Mouse (Mus musculus) lung, embryonic 16.5 days (tissue): ENCODE measurements at regions not wholly inside any gene's neighbourhood (a gene's known extent, or its start where the extent isn't known, plus 50 kb on each side); places are given as distances from the start of the nearest gene placed in this dataset.

Source experiments
- ATAC-seq: fragments of 200-750 bp; cut with Nextera tagmentation; 2 replicates; pipeline ENCODE4 v1.8.0; 2017; ENCODE audit warnings: low read depth, mild to moderate bottlenecking, moderate library complexity
- H3K27ac ChIP-seq: fragments of 300-500 bp; sonication (generic); 2 replicates; pipeline ENCODE4 v1.5.1; 2014; ENCODE audit warnings: mild to moderate bottlenecking, control low read depth, low read length
- H3K27me3 ChIP-seq: fragments of 300-500 bp; sonication (generic); 2 replicates; pipeline ENCODE4 v1.6.1; 2014; ENCODE audit warnings: low read depth, low read length, mixed read lengths; ENCODE audit not compliant: control insufficient read depth, insufficient read depth
- H3K36me3 ChIP-seq: fragments of 300-500 bp; sonication (generic); 2 replicates; pipeline ENCODE4 v1.6.1; 2014; ENCODE audit warnings: low read length; ENCODE audit not compliant: control insufficient read depth, insufficient read depth
- H3K4me1 ChIP-seq: fragments of 300-500 bp; sonication (generic); replicated peaks from 2 replicates; pipeline ENCODE4 v1.6.1; 2014; ENCODE audit warnings: low read length, mixed read lengths; ENCODE audit not compliant: control insufficient read depth, insufficient read depth
- H3K4me2 ChIP-seq: fragments of 300-500 bp; sonication (generic); 2 replicates; pipeline ENCODE4 v1.6.1; 2014; ENCODE audit warnings: low read depth, low read length, control low read depth
- H3K4me3 ChIP-seq: fragments of 300-500 bp; sonication (generic); 2 replicates; pipeline ENCODE4 v1.5.1; 2014; ENCODE audit warnings: mild to moderate bottlenecking, low read length, control low read depth
- H3K9ac ChIP-seq: fragments of 300-500 bp; sonication (generic); 2 replicates; pipeline ENCODE4 v1.6.1; 2014; ENCODE audit warnings: low read length, control low read depth
- H3K9me3 ChIP-seq: fragments of 300-500 bp; sonication (generic); 2 replicates; pipeline ENCODE4 v1.6.1; 2016; ENCODE audit warnings: low read length; ENCODE audit not compliant: control insufficient read depth
- WGBS: fragments of 180-500 bp; shearing (Covaris S2); extraction: QIAGEN DNeasy Blood & Tissue Kit; methylation state at CpG from one replicate; pipeline ENCODE4 v1.1.7; 2014; 5-methylcytosine and 5-hydroxymethylcytosine counted together

DNA sequence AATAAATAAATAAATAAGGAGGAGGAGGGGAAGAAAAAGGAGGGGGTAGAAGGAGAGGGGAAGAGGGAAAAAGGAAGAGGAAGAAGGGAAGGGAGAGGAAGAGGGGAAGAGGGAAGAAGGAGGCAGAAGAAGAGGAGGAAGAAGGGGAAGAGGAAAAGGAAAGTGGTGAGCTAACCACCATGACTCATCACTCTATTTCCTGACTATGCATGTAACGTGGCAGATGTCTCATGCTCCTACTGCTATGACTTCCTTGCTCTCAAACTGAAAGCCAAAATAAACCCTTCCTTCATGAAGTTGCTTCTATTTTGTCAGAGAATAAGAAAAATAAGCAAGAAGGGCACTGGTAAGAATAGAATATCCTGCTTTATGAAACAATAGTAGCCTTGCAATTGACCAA is 242.1 kb upstream of the Rack1 start:
- Histone ChIP-seq H3K4me1 (no peaks in the 10 kb centered on the region), H3K9ac (no peak overlapping the region), H3K9me3 (no peaks in the 10 kb centered on the region), H3K27ac (no peak overlapping the region), H3K4me3 (no peak overlapping the region), H3K27me3 (no peaks in the 10 kb centered on the region), H3K4me2 (no peak overlapping the region), H3K36me3 (no peaks in the 10 kb centered on the region)
- 48% methylated on average over 1 of the region's 1 CpGs for WGBS
- no peak for ATAC-seq

DNA sequence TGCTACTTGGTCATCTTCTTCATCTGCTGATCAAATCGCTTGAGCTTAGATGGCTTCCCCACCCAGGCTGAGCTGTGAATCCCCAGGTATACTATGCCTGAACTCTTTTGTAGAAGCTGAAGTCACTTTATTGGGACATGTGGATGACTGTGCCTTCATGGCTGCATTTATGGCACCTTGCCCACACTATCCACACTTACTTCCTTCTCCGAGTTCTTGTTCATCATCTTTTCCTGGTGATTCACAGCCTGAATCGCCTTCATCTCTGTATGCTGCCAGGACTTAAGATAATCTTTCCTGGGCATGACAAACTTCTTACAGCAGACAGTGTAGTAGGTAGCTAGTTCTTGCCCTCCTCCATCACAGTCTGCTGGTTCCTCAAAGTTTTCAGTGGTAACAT is 248.1 kb upstream of the Rack1 start:
- Histone ChIP-seq H3K9me3 (no peaks in the 10 kb centered on the region), H3K4me2 (no peak overlapping the region), H3K27me3 (no peaks in the 10 kb centered on the region), H3K27ac (no peak overlapping the region), H3K36me3 (no peaks in the 10 kb centered on the region), H3K4me1 (no peaks in the 10 kb centered on the region), H3K9ac (no peak overlapping the region), H3K4me3 (no peak overlapping the region)
- WGBS, result 82% methylated on average over 3 of the region's 3 CpGs
- no peak for ATAC-seq

DNA sequence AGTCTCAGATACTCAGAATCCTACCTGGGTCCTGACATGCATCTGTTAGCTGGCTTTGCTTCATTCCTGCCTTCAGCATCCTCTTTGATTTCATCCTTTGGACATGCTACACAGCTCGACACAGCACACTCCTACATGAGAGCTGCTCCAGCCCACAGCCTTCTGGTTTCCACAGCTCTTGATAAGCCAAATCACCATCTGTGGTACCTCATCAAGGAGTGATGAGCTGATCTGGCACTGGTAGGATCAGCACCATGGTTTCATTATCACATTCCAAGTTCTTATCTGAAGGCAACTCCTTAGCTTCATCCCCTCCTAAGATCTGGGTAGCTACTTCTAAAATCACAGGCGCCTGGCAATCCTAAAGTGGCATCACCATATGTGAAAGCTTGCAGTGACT is 248.9 kb upstream of the Rack1 start:
- Histone ChIP-seq H3K4me1 (no peaks in the 10 kb centered on the region), H3K4me3 (no peak overlapping the region), H3K4me2 (no peak overlapping the region), H3K27me3 (no peaks in the 10 kb centered on the region), H3K27ac (no peak overlapping the region), H3K9ac (no peak overlapping the region), H3K9me3 (no peaks in the 10 kb centered on the region), H3K36me3 (no peaks in the 10 kb centered on the region)
- ATAC-seq, result no peak
- WGBS, result 81% methylated on average over 2 of the region's 2 CpGs

DNA sequence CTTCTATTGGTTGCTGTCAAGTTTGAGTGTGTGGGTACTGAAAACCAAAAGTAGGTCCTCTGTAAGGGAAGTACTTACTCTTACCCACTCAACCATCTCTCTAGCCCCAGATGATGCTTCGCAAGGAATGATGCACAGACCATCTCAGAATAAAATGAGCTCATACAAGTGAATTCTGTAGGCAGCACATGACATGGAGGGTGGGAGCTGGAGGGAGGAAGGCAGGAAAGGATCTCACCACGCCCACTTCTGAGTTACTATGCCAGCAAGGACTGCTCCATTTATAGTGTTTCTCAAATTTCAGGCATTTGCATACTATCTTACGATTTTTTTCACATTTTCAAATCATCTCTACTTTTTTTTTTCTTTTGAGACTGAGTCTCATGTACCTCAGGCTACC is 273.8 kb upstream of the Rack1 start:
- no peaks in the 10 kb centered on the region for H3K4me1 ChIP-seq
- WGBS, result 70% methylated on average over 3 of the region's 3 CpGs
- no peaks in the 10 kb centered on the region for H3K36me3 ChIP-seq
- no peak overlapping the region for H3K4me3 ChIP-seq
- H3K27me3 ChIP-seq, result no peaks in the 10 kb centered on the region
- no peak overlapping the region for H3K27ac ChIP-seq
- H3K9ac ChIP-seq, result no peak overlapping the region
- H3K4me2 ChIP-seq, result no peak overlapping the region
- ATAC-seq, result no peak
- H3K9me3 ChIP-seq, result no peaks in the 10 kb centered on the region

DNA sequence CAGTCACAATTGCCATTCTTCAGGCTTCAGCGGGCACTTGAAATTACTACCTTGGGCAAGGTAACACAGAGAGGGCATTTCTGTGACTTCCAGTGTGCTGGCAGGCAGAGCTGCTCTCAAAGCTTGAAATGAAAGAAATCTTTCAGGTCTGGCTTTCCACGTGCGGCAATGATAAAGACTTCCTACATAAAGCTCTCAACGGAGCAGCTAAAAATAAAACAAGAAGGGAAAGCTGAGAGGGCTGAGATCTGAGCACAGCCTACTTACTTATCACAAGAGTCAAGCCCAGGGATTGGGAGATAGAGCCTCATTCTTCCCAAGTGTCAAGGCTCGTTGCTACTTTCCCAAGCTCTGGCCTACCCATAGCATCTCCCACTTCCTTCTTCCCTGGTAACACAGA is 274.6 kb upstream of the Rack1 start:
- no peaks in the 10 kb centered on the region for H3K36me3 ChIP-seq
- no peak for ATAC-seq
- WGBS, result 47% methylated on average over 5 of the region's 5 CpGs
- H3K9me3 ChIP-seq, result no peaks in the 10 kb centered on the region
- H3K4me2 ChIP-seq, result no peak overlapping the region
- H3K9ac ChIP-seq, result no peak overlapping the region
- no peaks in the 10 kb centered on the region for H3K4me1 ChIP-seq
- H3K27ac ChIP-seq, result no peak overlapping the region
- H3K27me3 ChIP-seq, result no peaks in the 10 kb centered on the region
- H3K4me3 ChIP-seq, result no peak overlapping the region

DNA sequence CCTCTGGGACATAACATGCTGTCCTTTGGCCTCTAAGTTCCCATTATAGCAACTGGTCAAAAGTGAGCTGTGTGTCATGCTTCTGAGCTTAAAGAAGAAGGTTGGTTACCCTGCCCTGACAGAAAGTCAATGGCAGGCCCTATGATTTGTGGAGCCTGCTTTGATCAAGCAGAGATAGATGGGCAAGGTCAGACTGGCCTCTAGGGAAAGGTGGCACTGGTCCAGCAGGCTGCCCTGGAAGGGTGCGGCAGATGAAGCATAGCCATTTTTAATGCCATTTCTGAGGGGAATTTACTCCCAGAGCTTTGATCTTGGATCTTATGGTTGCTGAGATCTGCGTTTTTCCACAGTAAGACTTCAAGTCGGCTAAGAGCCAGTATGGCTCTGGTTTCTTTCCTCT is 293.2 kb upstream of the Rack1 start:
- WGBS, result 69% methylated on average over 3 of the region's 3 CpGs

DNA sequence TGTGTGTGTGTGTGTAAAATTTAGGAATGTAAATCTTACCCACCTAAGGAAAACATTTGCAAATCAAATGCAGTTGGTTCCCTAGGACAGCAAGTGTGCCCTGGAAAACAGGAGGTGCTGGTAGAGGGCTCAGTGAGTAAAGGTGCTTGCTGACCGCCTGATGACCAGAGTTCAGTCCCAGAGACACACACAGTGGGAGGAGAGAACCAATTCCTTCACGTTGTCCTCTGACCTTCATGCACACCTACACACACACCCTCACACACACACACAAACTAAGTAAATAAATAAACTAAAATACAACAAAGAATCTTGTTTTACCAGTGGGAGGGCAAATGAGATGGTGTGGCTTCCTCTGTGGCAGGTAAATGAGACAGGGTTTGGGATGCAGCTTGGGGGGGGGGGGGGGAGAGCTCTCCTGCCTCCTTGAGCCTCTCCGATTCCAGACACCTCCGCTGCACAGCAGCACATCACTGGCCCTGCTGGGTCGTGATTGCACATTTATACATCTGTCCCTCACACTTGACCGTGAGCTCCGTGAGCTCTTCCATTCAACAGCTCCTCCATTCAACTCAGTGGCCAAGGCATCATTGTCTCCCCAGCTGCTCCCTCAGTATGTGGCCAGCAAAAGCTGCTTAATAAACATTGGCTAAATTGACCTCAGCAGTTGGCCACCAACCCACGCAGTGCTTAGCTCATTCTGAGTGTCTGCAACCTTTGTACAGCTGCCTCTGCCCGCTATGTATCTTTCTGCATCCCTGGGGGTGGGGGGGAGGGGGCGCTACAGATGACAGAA is 297.9 kb upstream of the Rack1 start:
- H3K4me2 ChIP-seq, result no peak overlapping the region
- ATAC-seq, result no peak
- H3K27me3 ChIP-seq, result no peaks in the 10 kb centered on the region
- no peak overlapping the region for H3K27ac ChIP-seq
- no peaks in the 10 kb centered on the region for H3K9me3 ChIP-seq
- no peak overlapping the region for H3K9ac ChIP-seq
- H3K4me3 ChIP-seq, result no peak overlapping the region
- no peaks in the 10 kb centered on the region for H3K36me3 ChIP-seq
- no peaks in the 10 kb centered on the region for H3K4me1 ChIP-seq
- 42% methylated on average over 10 of the region's 10 CpGs for WGBS

More for the DNA sequence above, 293.2 kb upstream of the Rack1 start:
- Histone ChIP-seq H3K4me2 (no peak overlapping the region), H3K27ac (no peak overlapping the region), H3K4me3 (no peak overlapping the region), H3K27me3 (no peaks in the 10 kb centered on the region), H3K36me3 (no peaks in the 10 kb centered on the region), H3K9ac (no peak overlapping the region), H3K9me3 (no peaks in the 10 kb centered on the region), H3K4me1 (no peaks in the 10 kb centered on the region)
- ATAC-seq, result no peak

DNA sequence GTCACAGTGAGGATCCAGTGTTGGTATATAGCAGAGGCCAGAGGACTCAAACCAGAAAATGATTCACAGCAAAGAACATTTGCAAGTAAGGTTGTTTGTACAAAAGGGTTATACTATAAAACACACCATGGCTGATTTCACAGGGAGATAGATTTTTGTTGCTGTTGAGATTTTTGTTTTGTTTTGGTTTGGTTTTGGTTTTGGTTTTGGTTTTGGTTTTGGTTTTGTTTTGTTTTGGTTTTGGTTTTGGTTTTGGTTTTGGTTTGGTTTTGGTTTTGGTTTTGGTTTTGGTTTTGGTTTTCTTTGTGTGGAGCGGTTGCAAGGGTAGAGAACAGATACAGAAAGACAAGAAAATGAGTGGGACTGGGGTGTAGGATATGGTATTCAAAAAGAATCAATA is 301.1 kb upstream of the Rack1 start:
- H3K36me3 ChIP-seq, result no peaks in the 10 kb centered on the region
- 91% methylated on average over 1 of the region's 1 CpGs for WGBS
- no peak overlapping the region for H3K27ac ChIP-seq
- H3K9ac ChIP-seq, result no peak overlapping the region
- H3K9me3 ChIP-seq, result no peaks in the 10 kb centered on the region
- no peaks in the 10 kb centered on the region for H3K4me1 ChIP-seq
- no peak for ATAC-seq
- H3K4me3 ChIP-seq, result no peak overlapping the region
- no peak overlapping the region for H3K4me2 ChIP-seq
- no peaks in the 10 kb centered on the region for H3K27me3 ChIP-seq

DNA sequence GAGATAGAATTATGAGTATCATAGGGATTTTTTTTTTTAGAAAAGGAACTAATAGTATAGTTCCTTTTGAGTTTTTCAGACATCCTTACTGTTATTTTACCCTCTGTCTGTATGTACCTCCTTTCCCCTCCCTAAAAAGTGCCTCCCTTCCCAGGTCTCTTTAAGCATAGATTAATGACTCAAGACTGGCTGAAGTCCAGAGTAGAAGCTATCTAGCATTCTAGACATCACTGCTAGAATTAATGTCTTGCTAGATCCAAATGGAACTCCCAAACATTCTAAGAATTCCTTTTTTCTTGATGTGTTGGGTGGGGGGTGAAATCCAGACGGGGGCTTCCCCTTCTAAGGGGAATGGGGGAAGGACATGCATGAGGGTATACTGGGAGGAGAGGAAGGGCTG is 311.8 kb upstream of the Rack1 start:
- no peak for ATAC-seq
- Histone ChIP-seq H3K27me3 (no peaks in the 10 kb centered on the region), H3K4me3 (no peak overlapping the region), H3K9ac (no peak overlapping the region), H3K9me3 (no peaks in the 10 kb centered on the region), H3K4me1 (no peaks in the 10 kb centered on the region), H3K36me3 (no peaks in the 10 kb centered on the region), H3K27ac (no peak overlapping the region), H3K4me2 (no peak overlapping the region)
- 30% methylated on average over 1 of the region's 1 CpGs for WGBS

DNA sequence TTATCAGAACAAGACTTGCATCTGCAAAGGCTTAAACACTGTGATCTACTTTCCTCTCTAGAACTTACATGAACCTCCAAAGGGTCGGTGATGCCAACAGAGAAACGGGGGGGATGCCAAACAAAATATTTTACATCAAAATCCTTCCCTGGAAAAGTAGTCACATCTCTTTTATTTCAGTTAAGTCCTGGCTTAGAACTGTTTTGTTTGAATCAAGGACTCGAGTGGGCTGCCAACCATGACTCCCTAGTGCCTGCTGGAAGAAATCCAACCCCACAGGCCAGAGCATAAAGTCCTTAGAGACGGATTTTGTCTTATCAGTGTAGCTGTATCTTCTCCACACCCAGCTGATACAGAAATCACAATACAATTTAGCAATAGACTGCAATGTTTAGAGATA is 336.1 kb upstream of the Rack1 start:
- Histone ChIP-seq H3K27me3 (no peaks in the 10 kb centered on the region), H3K9me3 (no peaks in the 10 kb centered on the region), H3K4me3 (no peak overlapping the region), H3K4me1 (no peaks in the 10 kb centered on the region), H3K27ac (no peak overlapping the region), H3K36me3 (no peaks in the 10 kb centered on the region), H3K4me2 (no peak overlapping the region), H3K9ac (no peak overlapping the region)
- no peak for ATAC-seq
- WGBS, result 60% methylated on average over 4 of the region's 4 CpGs
